Mouse (Mus musculus): Measurements from ENCODE around the gene Dip2b.

The Dip2b gene

GRCm38 (mm10) chr15:100183510-100183909 lies 145.0 kb downstream of the Dip2b start:
- no peak for DNase-seq

DNA sequence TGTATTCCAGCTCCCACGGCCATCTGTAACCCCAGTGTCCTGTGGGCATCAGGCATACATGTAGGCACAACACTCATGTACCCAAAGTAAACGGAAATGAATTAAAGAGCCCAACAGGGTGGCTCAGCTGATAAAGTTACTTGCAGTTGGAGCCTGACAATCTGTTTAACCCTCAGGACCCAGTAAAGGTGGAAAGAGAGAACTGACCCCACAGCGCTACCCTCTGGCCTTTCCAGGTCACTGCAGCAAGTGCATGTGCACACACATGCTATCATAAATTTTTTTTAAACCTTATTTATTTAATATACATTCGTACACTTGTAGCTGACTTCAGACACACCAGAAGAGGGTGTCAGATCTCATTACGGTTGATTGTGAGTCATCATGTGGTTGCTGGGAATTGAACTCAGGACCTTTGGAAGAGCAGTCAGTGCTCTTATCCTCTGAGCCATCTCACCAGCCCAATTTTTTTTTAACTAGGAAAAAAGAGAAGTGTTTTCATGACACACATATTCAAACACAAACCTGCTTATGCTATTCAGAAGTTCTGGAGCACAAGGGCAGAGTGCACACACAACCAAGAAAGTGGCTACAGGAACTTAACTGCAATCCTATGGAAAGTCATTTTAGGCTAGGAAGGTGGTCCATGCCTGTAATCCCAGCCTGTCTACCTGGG lies 146.5 kb downstream of the Dip2b start:
- DNase-seq = no peak

DNA sequence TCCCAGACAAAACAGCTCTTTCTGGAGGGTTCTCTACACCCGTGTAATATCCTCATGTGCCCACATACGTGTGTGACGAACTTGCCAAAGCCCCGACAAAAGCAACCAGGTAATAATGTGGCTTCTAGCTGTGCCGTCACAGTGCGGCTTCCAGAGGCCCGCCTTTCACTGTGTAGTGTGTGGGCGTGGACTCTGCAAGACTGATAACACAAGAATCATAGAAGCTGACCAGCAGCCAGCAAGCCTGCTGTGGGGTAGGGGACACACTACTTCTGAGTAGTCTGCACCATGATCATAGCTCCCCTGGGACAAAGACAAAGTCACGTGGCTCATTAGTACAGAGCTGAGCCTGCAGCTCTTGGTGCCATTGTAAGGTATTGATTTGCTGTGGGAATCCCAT lies 147.8 kb downstream of the Dip2b start:
- no peak for DNase-seq

GRCm38 (mm10) chr15:100186882-100187672 lies 148.6 kb downstream of the Dip2b start:
- DNase-seq = no peak

DNA sequence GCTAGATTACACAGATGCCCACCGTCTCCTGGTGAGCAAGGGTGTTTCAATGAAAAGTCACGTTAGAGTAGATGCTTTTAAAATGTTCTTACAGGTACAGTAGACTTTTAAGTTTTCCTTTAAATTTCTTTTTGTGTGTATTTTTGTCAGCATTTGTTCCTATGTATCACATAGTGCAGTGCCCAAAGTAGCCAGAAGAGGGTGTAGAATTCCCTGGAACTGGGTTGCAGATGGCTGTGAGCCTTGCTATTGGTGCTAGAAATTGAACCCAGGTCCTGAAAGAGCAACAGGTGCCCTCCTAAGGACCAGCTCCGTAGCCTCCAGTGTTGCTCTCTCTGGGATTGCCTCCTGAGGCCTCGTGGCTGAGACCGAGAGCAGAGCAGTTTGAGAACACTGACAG lies 150.1 kb downstream of the Dip2b start:
- no peak for DNase-seq

GRCm38 (mm10) chr15:100188962-100189404 lies 150.5 kb downstream of the Dip2b start:
- no peak for DNase-seq

- no peak for DNase-seq
These were observed 151.6 kb downstream of the Dip2b start for GRCm38 (mm10) chr15:100190083-100190482.

- no peak for DNase-seq
These were observed 160.7 kb downstream of the Dip2b start for GRCm38 (mm10) chr15:100198983-100199745.

DNA sequence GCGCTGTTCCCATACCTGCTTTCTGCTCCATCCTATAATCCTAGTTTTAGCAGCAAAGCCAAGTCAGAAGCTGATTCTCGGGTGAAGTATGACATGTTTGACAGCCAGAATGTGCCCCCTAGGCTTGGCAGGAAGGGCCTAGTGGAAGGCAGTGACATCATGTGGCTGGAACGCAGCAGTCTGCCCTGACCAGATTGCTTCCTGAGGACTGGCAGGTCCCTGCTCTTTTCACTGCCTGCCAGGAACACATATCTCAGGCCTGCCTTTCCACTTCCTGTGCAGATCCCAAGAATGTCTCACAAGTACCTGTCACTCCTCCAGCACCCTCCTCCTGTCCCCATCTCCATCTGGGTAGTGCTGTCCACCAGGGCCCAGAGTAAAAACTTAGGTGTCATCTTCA lies 161.3 kb downstream of the Dip2b start:
- peak; percentile 38 for DNase-seq

DNA sequence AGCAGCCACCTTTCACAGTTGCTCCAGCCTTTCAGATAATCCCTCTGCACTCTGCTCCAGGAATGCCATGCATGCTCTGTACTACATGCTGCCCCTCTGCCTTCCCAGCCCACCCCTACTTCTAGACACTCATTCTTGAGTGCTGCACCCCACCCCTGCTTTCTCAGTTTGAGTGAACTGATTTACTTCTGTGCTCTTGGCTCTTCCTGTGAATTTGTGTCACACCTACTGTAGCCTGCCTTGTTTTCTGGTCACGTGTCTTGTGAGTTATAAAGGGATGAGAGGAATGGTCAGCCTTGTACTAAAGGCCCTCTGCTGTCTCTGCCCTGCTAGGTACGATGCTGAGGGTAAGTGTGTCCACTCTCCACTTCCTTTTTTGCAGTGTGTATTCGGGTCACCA lies 163.3 kb downstream of the Dip2b start:
- DNase-seq = no peak

- no peak for DNase-seq
These were observed 164.1 kb downstream of the Dip2b start for GRCm38 (mm10) chr15:100202431-100203015.

GRCm38 (mm10) chr15:100204574-100204973 lies 166.1 kb downstream of the Dip2b start:
- DNase-seq = peak; percentile 22

DNA sequence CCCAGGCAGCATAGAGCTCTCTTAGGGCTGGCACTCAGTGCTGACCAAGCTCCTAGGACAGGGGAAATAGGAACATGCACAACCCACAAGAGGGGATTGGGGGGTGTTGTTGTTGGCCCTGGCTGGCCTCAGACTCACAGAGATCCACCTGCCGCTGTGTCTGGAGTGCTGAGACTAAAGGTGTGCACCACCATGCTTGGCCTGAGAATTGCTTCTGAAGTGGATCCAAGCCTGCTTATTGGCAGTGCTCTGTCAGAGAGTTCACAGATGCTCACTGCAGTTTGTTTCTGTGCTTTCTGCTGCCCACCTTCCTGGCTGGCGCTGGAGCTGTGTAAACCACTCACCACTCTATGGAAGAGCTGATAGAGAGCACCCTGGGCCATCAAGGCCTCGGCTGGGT lies 171.5 kb downstream of the Dip2b start:
- DNase-seq = no peak

GRCm38 (mm10) chr15:100213339-100213738 lies 174.9 kb downstream of the Dip2b start:
- DNase-seq = no peak

DNA sequence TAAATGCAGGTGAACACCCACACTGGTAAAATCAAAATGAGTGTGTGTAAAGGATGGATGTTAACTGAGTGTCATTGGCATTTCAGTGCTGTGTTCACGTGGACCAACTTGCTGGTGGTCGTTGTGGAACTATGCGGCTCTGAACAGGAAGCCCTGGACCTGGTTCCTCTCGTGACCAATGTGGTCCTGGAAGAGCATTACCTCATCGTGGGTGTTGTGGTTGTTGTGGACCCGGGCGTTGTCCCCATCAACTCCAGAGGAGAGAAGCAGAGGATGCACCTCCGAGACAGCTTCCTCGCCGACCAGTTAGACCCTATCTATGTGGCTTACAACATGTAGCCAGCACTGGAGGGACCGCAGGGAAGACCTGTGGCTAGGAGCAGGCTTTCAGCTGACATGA lies 176.6 kb downstream of the Dip2b start:
- DNase-seq = no peak

DNA sequence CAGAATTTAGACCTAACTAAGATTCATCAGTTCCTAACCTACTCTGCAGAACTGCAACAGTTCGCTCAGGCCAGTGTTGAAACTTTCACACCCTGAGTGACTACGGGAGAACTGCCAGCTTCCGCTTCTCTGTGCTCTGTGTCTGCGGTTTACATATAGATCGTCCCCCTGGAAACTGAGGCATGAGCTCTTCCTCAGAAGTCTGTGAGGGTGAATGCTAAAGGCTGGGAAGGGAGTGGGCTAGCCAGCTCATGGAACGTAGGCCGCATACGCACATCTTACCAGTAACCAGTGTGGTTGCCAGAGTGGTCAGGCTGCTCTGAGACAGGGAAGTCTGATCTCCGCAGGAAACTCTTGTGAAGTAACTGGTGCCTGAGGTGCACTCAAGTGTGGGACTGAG lies 177.7 kb downstream of the Dip2b start:
- DNase-seq = no peak

DNA sequence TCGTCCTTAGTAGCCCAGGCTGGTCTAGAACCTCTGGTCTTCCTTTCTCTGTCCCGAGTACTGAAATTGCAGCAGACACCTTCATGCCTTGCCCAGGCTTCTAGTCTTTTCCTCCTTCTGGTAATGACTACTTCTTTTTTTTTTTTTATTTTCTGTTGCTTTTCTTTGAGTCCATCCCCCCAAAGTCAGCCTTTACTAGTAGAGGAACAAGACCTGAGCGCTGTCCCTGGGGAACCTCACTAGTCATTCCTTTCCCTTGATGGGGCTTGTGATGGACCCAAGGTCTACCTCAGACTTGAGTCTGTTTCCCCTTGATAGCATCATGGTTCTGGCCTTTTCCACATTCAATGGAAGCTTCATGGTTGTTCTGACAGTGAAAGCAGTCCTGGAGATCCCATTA lies 179.6 kb downstream of the Dip2b start:
- no peak for DNase-seq

- DNase-seq = no peak
These were observed 180.9 kb downstream of the Dip2b start for GRCm38 (mm10) chr15:100219396-100219795.

GRCm38 (mm10) chr15:100220916-100221315 lies 182.5 kb downstream of the Dip2b start:
- no peak for DNase-seq

GRCm38 (mm10) chr15:100225381-100225780 lies 186.9 kb downstream of the Dip2b start:
- DNase-seq = no peak

DNA sequence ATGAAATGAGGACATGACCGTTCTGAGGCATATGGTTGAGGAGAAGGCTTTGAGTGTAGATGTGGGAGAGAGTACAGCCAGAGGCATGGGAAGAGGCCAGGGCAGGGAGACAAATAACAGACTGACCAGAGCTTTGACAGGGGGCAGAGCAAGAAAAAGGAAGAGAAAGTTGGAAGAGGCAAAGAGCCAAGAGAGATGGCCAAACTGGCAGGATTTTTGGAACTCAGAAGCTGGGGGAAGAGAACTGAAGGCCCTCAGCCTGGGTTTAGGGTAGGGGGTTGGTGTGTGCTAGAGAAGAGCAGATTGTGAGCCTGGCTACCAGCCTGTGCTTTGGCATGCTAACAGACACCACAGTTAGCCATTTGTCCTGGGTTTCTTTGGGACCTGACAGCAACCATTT lies 187.4 kb downstream of the Dip2b start:
- DNase-seq = no peak

GRCm38 (mm10) chr15:100227031-100227662 lies 188.7 kb downstream of the Dip2b start:
- DNase-seq = no peak
